Comparison of ENCODE assay signal across 8 mouse cellular contexts in the genomic region with DNA sequence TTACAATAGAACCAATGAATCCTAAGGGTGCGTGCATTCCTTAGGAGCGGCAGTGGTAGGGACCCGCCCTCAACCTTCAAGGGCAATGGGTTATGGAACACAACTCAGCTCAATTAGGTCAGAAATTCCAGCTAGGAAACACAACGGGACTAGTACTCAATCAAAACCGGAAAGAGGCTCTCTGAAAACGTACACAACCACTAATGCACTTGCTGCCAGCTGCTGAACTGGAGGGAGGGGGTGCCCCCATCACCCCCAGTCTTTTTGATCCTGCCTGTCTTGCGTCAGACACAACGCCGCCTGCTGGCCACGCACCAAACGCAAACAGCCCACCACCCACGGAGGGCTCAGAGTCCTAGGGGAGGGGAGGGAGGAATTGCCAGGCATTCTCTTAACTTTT. TPM values are rescaled to one million over a fixed set of nuclear protein-coding genes. Genes with fewer than 3 reads are reported as not detected.
DNase-seq lines count a peak whose midpoint lies in the region; ATAC-seq and TF ChIP-seq lines count a peak whose summit lies in the region.

No protein-coding gene starts in this region.

- H3K9ac ChIP-seq in ES-E14 (ENCODE audit: insufficient read depth, low read depth, low read length, poor library complexity, severe bottlenecking), result peak overlapping the region; percentile 72
- H3K9ac ChIP-seq in forebrain, embryonic 15.5 days (replicated peaks), result peak overlapping the region; percentile 99
- H3K9ac ChIP-seq in lung, embryonic 14.5 days, result peak overlapping the region; percentile 88

- under 1% methylated on average over 12 of the region's 12 CpGs for WGBS in forebrain, embryonic 15.5 days
- under 1% methylated on average over 12 of the region's 12 CpGs for WGBS in lung, embryonic 14.5 days

- H3K4me3 ChIP-seq in ES-E14 (ENCODE audit: insufficient read depth in 1 of 2, low read depth in 1 of 2, low read length in 2 of 2, poor library complexity in 1 of 2, severe bottlenecking in 1 of 2), result peak overlapping the region; percentile 81 to 94
- H3K4me3 ChIP-seq in brown adipose tissue, adult 24 weeks (ENCODE audit: insufficient read depth, low read depth, low read length), result peak overlapping the region; percentile 65
- peak overlapping the region; percentile 94 for H3K4me3 ChIP-seq in forebrain, embryonic 15.5 days
- H3K4me3 ChIP-seq in layer of hippocampus, adult 2 months, result peak overlapping the region; percentile 76
- peak overlapping the region; percentile 77 for H3K4me3 ChIP-seq in lung, embryonic 14.5 days (ENCODE audit: low read depth, low read length)

- H3K4me2 ChIP-seq in forebrain, embryonic 15.5 days (replicated peaks), result peak overlapping the region; percentile 77
- peak overlapping the region; percentile 91 for H3K4me2 ChIP-seq in lung, embryonic 14.5 days

- H3K36me3 ChIP-seq in ES-E14 (ENCODE audit: control insufficient read depth, insufficient read depth, low read length, poor library complexity, severe bottlenecking), result peaks cover 43% of the 10 kb centered on the region
- H3K36me3 ChIP-seq in forebrain, embryonic 15.5 days, result peaks cover 30% of the 10 kb centered on the region
- peaks cover 34% of the 10 kb centered on the region for H3K36me3 ChIP-seq in lung, embryonic 14.5 days (ENCODE audit: insufficient read depth)

- in situ Hi-C loops in ES-E14 (cut with MboI; ENCODE audit: low sequenced_read_pairs in 2 of 2, unreplicated experiment in 2 of 2), result loop anchor here in 1 of 2 experiments (10.0 kb wide), 1 partner anchor 154 kb away; no protein-coding TSS in a partner anchor

- peak; percentile 79 for DNase-seq in ES-E14 (ENCODE audit: low read depth, low spot score)
- peak; percentile 15 for DNase-seq in heart, postnatal 25 days (ENCODE audit: low spot score)
- DNase-seq in layer of hippocampus, adult 2 months (ENCODE audit: low spot score in 2 of 2), result peak; percentile 65 to 72
- DNase-seq in lung, embryonic 14.5 days, result peak; percentile 86
- DNase-seq in ovary, postnatal 36 days (ENCODE audit: low spot score), result peak; percentile 71

- H3K4me1 ChIP-seq in ES-E14 (ENCODE audit: control insufficient read depth in 2 of 2, insufficient read depth in 2 of 2, low read length in 2 of 2, poor library complexity in 1 of 2), result peaks cover 4 to 5% of the 10 kb centered on the region in 2 experiments
- peaks cover 9% of the 10 kb centered on the region; the same call in 1 of the 2 replicates for H3K4me1 ChIP-seq in brown adipose tissue, adult 24 weeks (ENCODE audit: control insufficient read depth, insufficient read depth, insufficient read length, low read length)
- H3K4me1 ChIP-seq in forebrain, embryonic 15.5 days, result peaks cover 27% of the 10 kb centered on the region
- H3K4me1 ChIP-seq in lung, embryonic 14.5 days (ENCODE audit: insufficient read depth), result no peaks in the 10 kb centered on the region; the same call in 1 of the 2 replicates

- peak overlapping the region; percentile 9 for H3K27ac ChIP-seq in ES-E14 (ENCODE audit: insufficient read depth, low read depth, low read length, poor library complexity, severe bottlenecking)
- no peak overlapping the region for H3K27ac ChIP-seq in brown adipose tissue, adult 24 weeks (replicated peaks; ENCODE audit: low read depth, low read length)
- H3K27ac ChIP-seq in forebrain, embryonic 15.5 days (replicated peaks), result peak overlapping the region; percentile 99
- H3K27ac ChIP-seq in layer of hippocampus, adult 2 months, result peak overlapping the region; percentile 92
- H3K27ac ChIP-seq in lung, embryonic 14.5 days (ENCODE audit: low read depth), result peak overlapping the region; percentile 88

- H3K9me3 ChIP-seq in ES-E14 (ENCODE audit: control insufficient read depth, insufficient read depth, low read depth, low read length), result no peaks in the 10 kb centered on the region
- H3K9me3 ChIP-seq in forebrain, embryonic 15.5 days, result no peaks in the 10 kb centered on the region
- no peaks in the 10 kb centered on the region for H3K9me3 ChIP-seq in lung, embryonic 14.5 days (ENCODE audit: low read depth, low read length)

- H3K27me3 ChIP-seq in forebrain, embryonic 15.5 days, result no peaks in the 10 kb centered on the region
- H3K27me3 ChIP-seq in lung, embryonic 14.5 days (ENCODE audit: insufficient read depth, low read length), result no peaks in the 10 kb centered on the region

- peak; percentile 7; the same call in 1 of the 2 replicates for ATAC-seq in forebrain, embryonic 15.5 days (replicated peaks)
- peak; percentile 19 for ATAC-seq in lung, embryonic 14.5 days (ENCODE audit: insufficient read depth)
- no peak for ATAC-seq in erythroid progenitor cell, adult 5-6 weeks (replicated peaks; ENCODE audit: low FRiP score, poor library complexity, severe bottlenecking)

- peak; percentile 83 for TF ChIP-seq CTCF in layer of hippocampus, adult 2 months (conservative IDR thresholded peaks at IDR 0.05)
- TF ChIP-seq CTCF in lung, embryonic 14.5 days (IDR thresholded peaks at IDR 0.05; ENCODE audit: low read depth), result peak; percentile 86

- intact Hi-C loops in heart, postnatal 25 days (cut with DNase I), result no loop called here

TF ChIP-seq in ES-E14, 5 proteins besides CTCF, POLR2A, EP300 and RAD21:
- TF ChIP-seq CHD2 (IDR thresholded peaks at IDR 0.05; ENCODE audit: low read depth, low read length), result no peak
- peak; percentile 24; the same call in 1 of the 2 replicates for TF ChIP-seq ZC3H11A (IDR thresholded peaks at IDR 0.05; ENCODE audit: borderline replicate concordance, low read depth, low read length)
- TF ChIP-seq HCFC1 (IDR thresholded peaks at IDR 0.05; ENCODE audit: borderline replicate concordance, insufficient read depth, low read length), result no peak
- no peak for TF ChIP-seq ZNF384 (IDR thresholded peaks at IDR 0.05; ENCODE audit: low read depth, low read length)
- no peak for TF ChIP-seq MAFK (IDR thresholded peaks at IDR 0.05; ENCODE audit: insufficient read depth, low read depth, low read length)

RNA-seq across cellular contexts. Expression of a gene that starts 2.9 kb away (rescaled TPM):
- total RNA-seq in ES-E14 (2012; rRNA removed), result 76.8 and 110 TPM in 2 replicates
- polyA plus RNA-seq in brown adipose tissue, adult 24 weeks (2012; ENCODE audit: insufficient read depth, insufficient read length, missing spikeins), result not detected in 2 replicates
- polyA plus RNA-seq in forebrain, embryonic 15.5 days (2015; fragmentation: Nextera tagmentation; extraction: Ambion mirVana), result 162 and 167 TPM in 2 replicates
- total RNA-seq in heart, postnatal 25 days (2021), result 1 to 10 TPM; 4.9 to 5.9 TPM
- 1 to 10 TPM; 8.7 to 9.2 TPM for total RNA-seq in layer of hippocampus, adult 2 months (2021)
- 64.2 and 70.7 TPM in 2 replicates for polyA plus RNA-seq in lung, embryonic 14.5 days (2014; fragmentation: Nextera tagmentation; extraction: Ambion mirVana)
- not detected in 2 replicates for total RNA-seq in erythroid progenitor cell, adult 5-6 weeks (2015; ENCODE audit: low replicate concordance)
- total RNA-seq in erythroid progenitor cell, adult 5-6 weeks (2017; ENCODE audit: low replicate concordance), result 1.0 TPM in 1 of 2 replicates, not detected in the other

Comparison
In these comparisons a context has a peak if more than half of its experiments do, and no peak if none do; other contexts are left out.
1. DNase-seq: peak in every context shown above with its lines; median percentile 86 in lung, embryonic 14.5 days; 79 in ES-E14; 71 in ovary, postnatal 36 days; 68 in layer of hippocampus, adult 2 months; 15 in heart, postnatal 25 days.